Mouse (Mus musculus): Measurements from ENCODE around the gene Micall2.

DNA sequence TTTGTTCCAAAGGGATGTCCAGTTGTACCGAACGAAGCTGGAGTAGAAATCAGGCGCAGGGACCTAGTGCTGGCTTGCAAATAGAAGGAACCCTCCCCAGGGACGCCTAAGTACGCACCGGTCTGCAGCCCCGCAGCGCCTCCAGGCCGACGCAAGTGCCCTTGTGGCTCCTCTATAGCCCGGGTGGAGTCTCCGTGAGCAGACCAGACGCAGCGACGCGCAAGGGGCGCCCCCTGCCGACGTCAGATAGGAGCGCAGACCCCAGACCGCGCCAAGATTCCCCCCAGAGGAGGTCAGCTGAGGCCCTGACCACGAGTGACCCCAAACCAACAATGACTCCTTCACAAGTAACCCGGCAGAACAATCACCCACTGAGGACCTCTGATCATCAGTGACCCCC is 67.6 kb downstream of the Micall2 start:
- TF ChIP-seq CTCF (IDR thresholded peaks at IDR 0.05; ENCODE audit: extremely low read depth, insufficient read depth, low read length) (peak; percentile 54), POLR2A (IDR thresholded peaks at IDR 0.05; ENCODE audit: extremely low read depth, insufficient read depth, low read length) (no peak)
